8 mouse cellular contexts compared by ENCODE assay signal in the genomic region with DNA sequence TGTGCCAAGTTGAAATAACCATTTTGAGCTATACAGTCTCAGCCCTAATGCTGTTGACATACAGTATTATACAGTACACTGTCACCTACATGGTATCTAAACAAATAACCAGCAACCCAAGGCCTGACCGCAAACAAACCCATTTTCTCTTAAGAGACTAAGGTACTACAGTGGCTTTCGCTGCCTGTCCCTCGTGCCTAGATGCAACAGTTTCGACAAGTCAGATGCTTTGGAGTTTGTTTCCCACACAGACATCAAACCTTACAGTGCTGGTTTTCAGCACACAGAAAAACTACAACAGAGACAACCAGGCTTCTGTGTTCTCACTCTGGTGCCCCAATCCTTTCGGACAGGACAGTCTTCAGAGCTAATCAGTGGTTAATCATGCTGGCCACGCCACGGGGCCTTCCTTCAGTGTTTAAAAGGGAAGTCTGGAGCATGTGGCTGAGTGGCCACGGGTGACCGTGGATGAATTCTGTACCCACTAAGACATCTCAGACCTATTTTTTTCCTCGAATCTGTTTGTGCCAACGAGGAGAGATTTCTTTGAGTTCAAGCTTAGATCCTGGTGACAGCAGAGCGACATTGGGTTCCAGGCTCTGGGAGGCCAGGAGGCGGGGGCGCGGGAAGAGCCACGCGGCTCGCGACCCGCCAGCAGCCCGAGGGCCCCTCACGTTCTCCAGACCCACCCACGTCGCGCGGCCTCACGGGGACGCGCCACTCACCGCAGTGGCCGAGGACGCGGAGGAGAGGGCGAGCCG. TPM values are rescaled to one million over a fixed set of nuclear protein-coding genes. Genes with fewer than 3 reads are reported as not detected.
DNase-seq lines count a peak whose midpoint lies in the region; ATAC-seq and TF ChIP-seq lines count a peak whose summit lies in the region.

No protein-coding gene starts in this region.

- peak overlapping the region; percentile 84 for H3K4me2 ChIP-seq in embryonic facial prominence, embryonic 14.5 days (ENCODE audit: low read depth, low read length)
- H3K4me2 ChIP-seq in intestine, embryonic 14.5 days (ENCODE audit: low read length), result peak overlapping the region; percentile 82

- peak; percentile 69 for ATAC-seq in embryonic facial prominence, embryonic 14.5 days (ENCODE audit: low read depth)
- peak; percentile 73 for ATAC-seq in intestine, embryonic 14.5 days (replicated peaks; ENCODE audit: low FRiP score, low TSS enrichment, low read depth)
- ATAC-seq in megakaryocyte-erythroid progenitor cell, adult 5-6 weeks (replicated peaks; ENCODE audit: low FRiP score, low TSS enrichment, poor library complexity, severe bottlenecking), result peak; percentile 24; the same call in 1 of the 2 replicates

- H3K4me1 ChIP-seq in embryonic facial prominence, embryonic 14.5 days (ENCODE audit: control insufficient read depth, insufficient read depth, low read length), result peaks cover 11% of the 10 kb centered on the region
- peaks cover 8% of the 10 kb centered on the region; the same call in 1 of the 2 replicates for H3K4me1 ChIP-seq in intestine, embryonic 14.5 days (replicated peaks; ENCODE audit: control insufficient read depth, insufficient read depth, low read length)

- H3K9me3 ChIP-seq in embryonic facial prominence, embryonic 14.5 days (ENCODE audit: control insufficient read depth, low read length), result no peaks in the 10 kb centered on the region
- H3K9me3 ChIP-seq in intestine, embryonic 14.5 days (ENCODE audit: control insufficient read depth, low read length), result no peaks in the 10 kb centered on the region

- 4% methylated on average over 34 of the region's 35 CpGs for WGBS in embryonic facial prominence, embryonic 14.5 days
- 4% methylated on average over 35 of the region's 35 CpGs for WGBS in intestine, embryonic 14.5 days

- TF ChIP-seq CTCF in gastrocnemius, adult 2 months (IDR thresholded peaks at IDR 0.05), result no peak

- H3K27ac ChIP-seq in gastrocnemius, adult 2 months, result peak overlapping the region; percentile 97
- H3K27ac ChIP-seq in embryonic facial prominence, embryonic 14.5 days (replicated peaks; ENCODE audit: low read depth, low read length), result peak overlapping the region; percentile 85
- H3K27ac ChIP-seq in intestine, embryonic 14.5 days (ENCODE audit: low read depth), result peak overlapping the region; percentile 71; the same call in 1 of the 2 replicates

- no peak for DNase-seq in gastrocnemius, adult 2 months
- no peak for DNase-seq in gastrocnemius, postnatal 14 days
- peak; percentile 47 for DNase-seq in CD4-positive helper T cell, adult 2 months (ENCODE audit: low read depth, low spot score)
- DNase-seq in embryonic facial prominence, embryonic 14.5 days (ENCODE audit: low spot score), result no peak
- DNase-seq in intestine, embryonic 14.5 days (ENCODE audit: low spot score), result no peak
- no peak for DNase-seq in cerebellum, adult 8-10 months
- DNase-seq in yolk sac, embryonic 10.5 days (ENCODE audit: low spot score), result no peak

- H3K36me3 ChIP-seq in embryonic facial prominence, embryonic 14.5 days (ENCODE audit: control insufficient read depth, insufficient read depth, low read length), result peaks cover 38% of the 10 kb centered on the region
- H3K36me3 ChIP-seq in intestine, embryonic 14.5 days (ENCODE audit: control insufficient read depth, insufficient read depth, low read length), result peaks cover 41% of the 10 kb centered on the region

- peak overlapping the region; percentile 97 for H3K9ac ChIP-seq in embryonic facial prominence, embryonic 14.5 days (ENCODE audit: low read depth, low read length)
- H3K9ac ChIP-seq in intestine, embryonic 14.5 days (ENCODE audit: low read length), result peak overlapping the region; percentile 93

- intact Hi-C loops in gastrocnemius, adult 2 months (cut with DNase I), result loop anchor here (2.0 kb wide), 1 partner anchor 315 kb away; no protein-coding TSS in a partner anchor
- intact Hi-C loops in gastrocnemius, postnatal 14 days (cut with DNase I; ENCODE audit: low total_unique reads), result no loop called here

- peak overlapping the region; percentile 76 for H3K4me3 ChIP-seq in gastrocnemius, adult 2 months
- H3K4me3 ChIP-seq in embryonic facial prominence, embryonic 14.5 days (ENCODE audit: low read depth, low read length), result peak overlapping the region; percentile 90
- H3K4me3 ChIP-seq in intestine, embryonic 14.5 days (ENCODE audit: low read depth, low read length), result peak overlapping the region; percentile 97

- H3K27me3 ChIP-seq in embryonic facial prominence, embryonic 14.5 days (replicated peaks; ENCODE audit: control insufficient read depth, insufficient read depth, low read length), result no peaks in the 10 kb centered on the region
- no peaks in the 10 kb centered on the region for H3K27me3 ChIP-seq in intestine, embryonic 14.5 days (replicated peaks; ENCODE audit: control insufficient read depth, insufficient read depth, low read length)

RNA-seq across cellular contexts. Expression of gene Zfp330, which starts 0.4 kb away (rescaled TPM):
- total RNA-seq in gastrocnemius, adult 2 months (2021), result 10 to 100 TPM; 19.0 to 19.4 TPM
- total RNA-seq in gastrocnemius, postnatal 14 days (2021), result 10 to 100 TPM; 19.3 to 20.5 TPM
- polyA plus RNA-seq in embryonic facial prominence, embryonic 14.5 days (2014; fragmentation: Nextera tagmentation; extraction: Ambion mirVana), result 66.1 and 67.8 TPM in 2 replicates
- polyA plus RNA-seq in intestine, embryonic 14.5 days (2014; fragmentation: Nextera tagmentation; extraction: Ambion mirVana), result 65.0 and 69.7 TPM in 2 replicates
- total RNA-seq in megakaryocyte-erythroid progenitor cell, adult 5-6 weeks (2014; fragmentation: Nextera tagmentation), result 43.3 and 55.1 TPM in 2 replicates
- total RNA-seq in megakaryocyte-erythroid progenitor cell, adult 5-6 weeks (2017), result 99.0 and 148 TPM in 2 replicates
